Mouse (Mus musculus) bone marrow, adult 2 months (tissue): ENCODE data around the gene Cyth1.

ENCODE experiments used
- CTCF ChIP-seq: fragments of 200-500 bp; IDR thresholded peaks from 2 replicates; pipeline ENCODE4 v1.5.1; 2011; ENCODE audit warnings: low read length, control low read depth; ENCODE audit not compliant: control insufficient read depth, insufficient read depth
- POLR2A ChIP-seq: fragments of 200-500 bp; IDR thresholded peaks from 2 replicates; pipeline ENCODE4 v1.6.1; 2011; ENCODE audit warnings: low read depth, mild to moderate bottlenecking, control low read depth, low read length, borderline replicate concordance; ENCODE audit not compliant: control insufficient read depth

- no peak for TF ChIP-seq CTCF
- TF ChIP-seq POLR2A, result no peak
Measured at GRCm38 (mm10) chr11:118150115-118150701, 98.2 kb downstream of the Cyth1 start.
